Mouse (Mus musculus) brain, embryonic 14.5 days (tissue): ENCODE measurements at regions not wholly inside any gene's neighbourhood (a gene's known extent, or its start where the extent isn't known, plus 50 kb on each side); places are given as distances from the start of the nearest gene placed in this dataset.

Experiments
- CTCF ChIP-seq: fragments of 200-500 bp; IDR thresholded peaks from 2 replicates; pipeline ENCODE4 v1.5.1; 2012; ENCODE audit warnings: inconsistent platforms, mild to moderate bottlenecking, moderate library complexity, borderline replicate concordance; ENCODE audit not compliant: insufficient read depth, insufficient read length; ENCODE audit errors: extremely low read depth
- POLR2A ChIP-seq: fragments of 200-500 bp; IDR thresholded peaks from 2 replicates; pipeline ENCODE4 v1.6.1; 2012; ENCODE audit warnings: mild to moderate bottlenecking, inconsistent platforms, borderline replicate concordance; ENCODE audit not compliant: poor library complexity, insufficient read depth, insufficient read length, severe bottlenecking; ENCODE audit errors: extremely low read depth

GRCm38 (mm10) chr3:34764559-34764958, 114.4 kb downstream of the Sox2 start:
- TF ChIP-seq CTCF (no peak), POLR2A (no peak)
